Mouse (Mus musculus) kidney, embryonic 15.5 days (tissue): ENCODE results near the gene Csf1. TPM values are rescaled to one million over a fixed set of nuclear protein-coding genes. Genes with fewer than 3 reads are reported as not detected.

Experiments
- ATAC-seq: fragments of 200-750 bp; cut with Nextera tagmentation; replicated peaks from 2 replicates; pipeline ENCODE4 v1.8.0; 2017; ENCODE audit warnings: moderate TSS enrichment; ENCODE audit not compliant: low FRiP score
- H3K27ac ChIP-seq: fragments of 300-500 bp; sonication (generic); 2 replicates; pipeline ENCODE4 v1.5.1; 2015; ENCODE audit warnings: mild to moderate bottlenecking, inconsistent platforms
- H3K27me3 ChIP-seq: fragments of 300-500 bp; sonication (generic); 2 replicates; pipeline ENCODE4 v1.6.1; 2015; ENCODE audit warnings: inconsistent platforms
- H3K36me3 ChIP-seq: fragments of 300-500 bp; sonication (generic); 2 replicates; pipeline ENCODE4 v1.6.1; 2015; ENCODE audit warnings: inconsistent platforms
- H3K4me1 ChIP-seq: fragments of 300-500 bp; sonication (generic); 2 replicates; pipeline ENCODE4 v1.6.1; 2015; ENCODE audit warnings: inconsistent platforms
- H3K4me2 ChIP-seq: fragments of 300-500 bp; sonication (generic); 2 replicates; pipeline ENCODE4 v1.6.1; 2015; ENCODE audit warnings: moderate library complexity, mild to moderate bottlenecking, inconsistent platforms
- H3K4me3 ChIP-seq: fragments of 300-500 bp; sonication (generic); replicated peaks from 2 replicates; pipeline ENCODE4 v1.5.1; 2015; ENCODE audit warnings: mild to moderate bottlenecking, inconsistent platforms
- H3K9ac ChIP-seq: fragments of 300-500 bp; sonication (generic); 2 replicates; pipeline ENCODE4 v1.6.1; 2015; ENCODE audit warnings: mild to moderate bottlenecking, inconsistent platforms
- H3K9me3 ChIP-seq: fragments of 300-500 bp; sonication (generic); replicated peaks from 2 replicates; pipeline ENCODE4 v1.6.1; 2016; ENCODE audit warnings: inconsistent platforms
- WGBS: fragments of 180-500 bp; shearing (Covaris S2); methylation state at CpG from one replicate; pipeline ENCODE4 v1.1.7; 2015; ENCODE audit warnings: mixed read lengths; 5-methylcytosine and 5-hydroxymethylcytosine counted together
- polyA plus RNA-seq: library from polyadenylated mRNA; unstranded; fragments of >200 nt; fragmentation: Nextera tagmentation; extraction: Ambion mirVana; gene quantifications from 2 replicates; pipeline ENCODE4 v1.2.1, GENCODE M21; 2015

The Csf1 gene
- polyA plus RNA-seq, result 9.3 and 10.3 TPM in 2 replicates

- peak within 1 kb of the TSS; percentile 64 for H3K4me3 ChIP-seq
- H3K36me3 ChIP-seq, result peaks cover 3% of the 10 kb centered on the region; the same call in 1 of the 2 replicates
- WGBS, result under 1% methylated on average over 54 of the region's 56 CpGs
- peak within 1 kb of the TSS; percentile 83 for H3K9ac ChIP-seq
- ATAC-seq, result peak; percentile 89
- H3K9me3 ChIP-seq, result no peaks in the 10 kb centered on the region
- peak within 1 kb of the TSS; percentile 85 for H3K4me2 ChIP-seq
- H3K27ac ChIP-seq, result peak within 1 kb of the TSS; percentile 88
- peaks cover 8% of the 10 kb centered on the region; the same call in 1 of the 2 replicates for H3K27me3 ChIP-seq
- H3K4me1 ChIP-seq, result peaks cover 29% of the 10 kb centered on the region
Measured at GRCm38 (mm10) chr3:107759929-107760581, at the start of gene Csf1. Gene Csf1 (minus strand): TSS chr3:107760469.

GRCm38 (mm10) chr3:107808013-107808750 lies 47.9 kb upstream of the Csf1 start:
- WGBS, result 35% methylated on average over 14 of the region's 14 CpGs
- Histone ChIP-seq H3K9me3 (no peaks in the 10 kb centered on the region), H3K4me1 (peaks cover 12% of the 10 kb centered on the region), H3K4me2 (peak overlapping the region; percentile 24; the same call in 1 of the 2 replicates), H3K36me3 (no peaks in the 10 kb centered on the region), H3K9ac (no peak overlapping the region), H3K27me3 (no peaks in the 10 kb centered on the region), H3K4me3 (no peak overlapping the region), H3K27ac (peak overlapping the region; percentile 5; the same call in 1 of the 2 replicates)
- ATAC-seq, result no peak

- WGBS, result 40% methylated on average over 6 of the region's 6 CpGs
- H3K4me2 ChIP-seq, result peak overlapping the region; percentile 24; the same call in 1 of the 2 replicates
- H3K27ac ChIP-seq, result peak overlapping the region; percentile 5; the same call in 1 of the 2 replicates
Measured at GRCm38 (mm10) chr3:107807386-107807974, 47.2 kb upstream of the Csf1 start.

GRCm38 (mm10) chr3:107806916-107807315 lies 46.6 kb upstream of the Csf1 start:
- Histone ChIP-seq H3K27me3 (no peaks in the 10 kb centered on the region), H3K36me3 (no peaks in the 10 kb centered on the region), H3K9me3 (no peaks in the 10 kb centered on the region), H3K4me2 (no peak overlapping the region), H3K9ac (no peak overlapping the region), H3K4me3 (no peak overlapping the region), H3K4me1 (peaks cover 12% of the 10 kb centered on the region), H3K27ac (no peak overlapping the region)
- ATAC-seq, result no peak
- WGBS, result 92% methylated on average over 1 of the region's 1 CpGs

More at GRCm38 (mm10) chr3:107807386-107807974, 47.2 kb upstream of the Csf1 start:
- H3K27me3 ChIP-seq, result no peaks in the 10 kb centered on the region
- no peaks in the 10 kb centered on the region for H3K9me3 ChIP-seq
- no peak overlapping the region for H3K4me3 ChIP-seq
- peaks cover 12% of the 10 kb centered on the region for H3K4me1 ChIP-seq
- no peak for ATAC-seq
- no peak overlapping the region for H3K9ac ChIP-seq
- H3K36me3 ChIP-seq, result no peaks in the 10 kb centered on the region

GRCm38 (mm10) chr3:107804799-107805198 lies 44.5 kb upstream of the Csf1 start:
- H3K4me3 ChIP-seq, result no peak overlapping the region
- no peak overlapping the region for H3K27ac ChIP-seq
- peaks cover 12% of the 10 kb centered on the region for H3K4me1 ChIP-seq
- no peaks in the 10 kb centered on the region for H3K9me3 ChIP-seq
- H3K27me3 ChIP-seq, result no peaks in the 10 kb centered on the region
- H3K36me3 ChIP-seq, result no peaks in the 10 kb centered on the region
- no peak overlapping the region for H3K9ac ChIP-seq
- no peak for ATAC-seq
- no peak overlapping the region for H3K4me2 ChIP-seq
- WGBS, result 95% methylated on average over 1 of the region's 1 CpGs

GRCm38 (mm10) chr3:107802185-107802946 lies 42.1 kb upstream of the Csf1 start:
- Histone ChIP-seq H3K36me3 (no peaks in the 10 kb centered on the region), H3K4me1 (no peaks in the 10 kb centered on the region), H3K9ac (no peak overlapping the region), H3K27me3 (no peaks in the 10 kb centered on the region), H3K4me2 (no peak overlapping the region), H3K27ac (no peak overlapping the region), H3K4me3 (no peak overlapping the region), H3K9me3 (no peaks in the 10 kb centered on the region)
- WGBS, result 84% methylated on average over 8 of the region's 8 CpGs
- ATAC-seq, result no peak

- H3K27ac ChIP-seq, result no peak overlapping the region
- H3K9me3 ChIP-seq, result no peaks in the 10 kb centered on the region
- H3K36me3 ChIP-seq, result no peaks in the 10 kb centered on the region
- H3K9ac ChIP-seq, result no peak overlapping the region
- WGBS, result 80% methylated on average over 5 of the region's 5 CpGs
- H3K4me1 ChIP-seq, result peaks cover 2% of the 10 kb centered on the region
- H3K4me3 ChIP-seq, result no peak overlapping the region
- ATAC-seq, result no peak
- H3K4me2 ChIP-seq, result no peak overlapping the region
- H3K27me3 ChIP-seq, result no peaks in the 10 kb centered on the region
Measured at GRCm38 (mm10) chr3:107798946-107799345, 38.7 kb upstream of the Csf1 start.

GRCm38 (mm10) chr3:107796191-107796983 lies 36.1 kb upstream of the Csf1 start:
- H3K27ac ChIP-seq, result no peak overlapping the region
- no peak overlapping the region for H3K4me3 ChIP-seq
- H3K4me1 ChIP-seq, result peaks cover 15% of the 10 kb centered on the region
- H3K9ac ChIP-seq, result no peak overlapping the region
- no peak overlapping the region for H3K4me2 ChIP-seq
- WGBS, result 66% methylated on average over 8 of the region's 8 CpGs
- ATAC-seq, result no peak
- H3K27me3 ChIP-seq, result no peaks in the 10 kb centered on the region
- H3K9me3 ChIP-seq, result no peaks in the 10 kb centered on the region
- H3K36me3 ChIP-seq, result no peaks in the 10 kb centered on the region

GRCm38 (mm10) chr3:107794890-107795289 lies 34.6 kb upstream of the Csf1 start:
- ATAC-seq, result no peak
- Histone ChIP-seq H3K4me2 (no peak overlapping the region), H3K4me1 (peaks cover 15% of the 10 kb centered on the region), H3K9ac (no peak overlapping the region), H3K36me3 (no peaks in the 10 kb centered on the region), H3K4me3 (no peak overlapping the region), H3K9me3 (no peaks in the 10 kb centered on the region), H3K27ac (no peak overlapping the region), H3K27me3 (no peaks in the 10 kb centered on the region)
- WGBS, result 92% methylated on average over 3 of the region's 3 CpGs

- H3K4me1 ChIP-seq, result peaks cover 18% of the 10 kb centered on the region
- 0 out of 2 replicates have a peak overlapping the region, but pooled peaks have one; percentile 22 for H3K9ac ChIP-seq
- H3K27ac ChIP-seq, result peak overlapping the region; percentile 90
- peak; percentile 67 for ATAC-seq
- H3K27me3 ChIP-seq, result no peaks in the 10 kb centered on the region
- peak overlapping the region; percentile 33 for H3K4me2 ChIP-seq
- H3K4me3 ChIP-seq, result no peak overlapping the region
- H3K36me3 ChIP-seq, result no peaks in the 10 kb centered on the region
- WGBS, result 6% methylated on average over 10 of the region's 10 CpGs
- no peaks in the 10 kb centered on the region for H3K9me3 ChIP-seq
Measured at GRCm38 (mm10) chr3:107793300-107794201, 33.3 kb upstream of the Csf1 start.
